Mouse (Mus musculus) MEL (cell line): ENCODE results near the gene Chsy1.

Experiments
- BHLHE40 ChIP-seq: IDR thresholded peaks from 2 replicates; pipeline ENCODE4 v1.6.1; 2012; ENCODE audit warnings: low read depth, mild to moderate bottlenecking, inconsistent platforms, low read length, improper control_type of control experiment, borderline replicate concordance
- CHD2 ChIP-seq: IDR thresholded peaks from 2 replicates; pipeline ENCODE4 v1.6.1; 2011; ENCODE audit warnings: low read length, improper control_type of control experiment
- CTCF ChIP-seq, 3 experiments: IDR thresholded peaks in 2 of 3; conservative IDR thresholded peaks in 1 of 3; 2 replicates each; pipeline ENCODE4 v1.5.1; 2011 to 2012; ENCODE audit warnings: low read length in 3 of 3, low read depth in 2 of 3, mild to moderate bottlenecking in 2 of 3, improper control_type of control experiment in 1 of 3, inconsistent platforms in 1 of 3, mixed read lengths in 1 of 3, moderate library complexity in 1 of 3; ENCODE audit not compliant: control insufficient read depth in 1 of 3, insufficient read depth in 1 of 3, poor library complexity in 1 of 3, severe bottlenecking in 1 of 3
- GATA1 ChIP-seq: IDR thresholded peaks from 2 replicates; pipeline ENCODE4 v1.6.1; 2011; ENCODE audit warnings: low read depth, low read length, improper control_type of control experiment
- SIN3A ChIP-seq: IDR thresholded peaks from 2 replicates; pipeline ENCODE4 v1.6.1; 2012; ENCODE audit warnings: low read length, improper control_type of control experiment, inconsistent platforms

DNA sequence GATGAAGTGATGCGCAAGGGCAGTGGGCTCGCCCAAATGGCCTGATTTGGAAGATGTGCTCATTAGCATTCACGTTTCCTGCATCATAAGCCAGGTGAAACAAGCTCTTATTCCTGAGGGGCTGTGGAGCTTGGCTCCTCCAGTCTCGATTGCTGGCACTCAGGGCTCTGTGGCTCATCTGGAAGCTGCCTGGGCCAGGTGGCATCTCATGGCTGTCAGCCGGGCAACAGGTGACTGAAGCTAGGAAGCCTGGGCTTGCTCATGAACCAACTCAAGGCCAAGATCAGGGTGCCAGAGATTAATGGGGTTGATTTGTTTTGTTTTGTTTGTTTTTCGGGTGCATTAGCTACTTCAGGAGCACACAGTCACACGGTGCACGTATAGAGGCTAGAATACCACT lies 16.7 kb upstream of the Chsy1 start:
- TF ChIP-seq CTCF (IDR thresholded peaks at IDR 0.05 in 2 of 3, conservative IDR thresholded peaks at IDR 0.05 in 1 of 3; ENCODE audit: control insufficient read depth in 1 of 3, insufficient read depth in 1 of 3, low read depth in 2 of 3, low read length in 3 of 3, poor library complexity in 1 of 3, severe bottlenecking in 1 of 3) = no peak
- no peak for TF ChIP-seq BHLHE40
- TF ChIP-seq SIN3A = no peak
- no peak for TF ChIP-seq CHD2
- no peak for TF ChIP-seq GATA1
